Mouse (Mus musculus) Muller cell, postnatal 12 days (primary cell): ENCODE results near the gene Exoc4.
A peak's percentile ranks its signal among the peaks of the same experiment; 100 is the strongest.

ENCODE experiments used
- DNase-seq: peaks from one replicate; pipeline ENCODE4 v3.0.0-alpha.2; 2015; ENCODE audit errors: inconsistent ontology term

The Exoc4 gene

DNA sequence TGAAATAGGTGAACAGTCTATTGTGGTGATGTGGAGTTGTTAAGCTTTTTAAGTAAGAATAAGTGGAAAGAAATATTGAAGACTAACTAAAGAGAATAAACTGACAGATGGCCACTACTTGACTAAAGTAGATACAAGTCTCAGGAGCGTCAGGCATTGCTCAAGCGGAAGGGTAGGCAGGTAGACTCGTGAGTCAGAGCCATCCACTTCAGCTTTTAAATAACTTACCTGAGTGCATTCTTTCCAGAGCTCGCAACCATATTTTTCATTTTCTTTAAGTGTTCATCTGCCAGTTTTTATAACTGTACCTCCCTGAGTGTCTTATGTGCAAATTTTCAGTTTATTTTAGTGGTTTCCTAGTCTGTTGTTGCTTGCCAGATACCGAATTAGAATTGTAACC is 219.6 kb downstream of the Exoc4 start:
- DNase-seq: no peak

DNA sequence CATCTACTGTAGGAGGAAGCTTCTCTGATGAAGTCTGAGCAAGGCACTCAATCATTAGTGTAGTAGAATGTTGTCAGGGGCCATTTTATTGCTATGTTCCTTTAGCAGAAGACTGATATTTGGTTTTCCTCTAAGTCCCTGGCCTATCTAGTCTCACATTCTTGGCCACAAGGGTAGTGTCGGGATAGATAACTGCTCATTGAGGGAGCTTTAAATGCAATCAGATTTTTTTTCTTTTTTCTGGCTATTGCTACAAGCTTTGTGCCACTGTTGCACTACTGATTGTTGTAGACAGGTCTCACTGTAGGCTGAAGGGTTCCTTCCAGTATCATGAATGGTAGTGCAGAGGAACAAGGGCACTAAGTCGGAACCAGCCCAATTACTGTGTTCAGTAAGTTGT is 227.2 kb downstream of the Exoc4 start:
- no peak for DNase-seq

DNA sequence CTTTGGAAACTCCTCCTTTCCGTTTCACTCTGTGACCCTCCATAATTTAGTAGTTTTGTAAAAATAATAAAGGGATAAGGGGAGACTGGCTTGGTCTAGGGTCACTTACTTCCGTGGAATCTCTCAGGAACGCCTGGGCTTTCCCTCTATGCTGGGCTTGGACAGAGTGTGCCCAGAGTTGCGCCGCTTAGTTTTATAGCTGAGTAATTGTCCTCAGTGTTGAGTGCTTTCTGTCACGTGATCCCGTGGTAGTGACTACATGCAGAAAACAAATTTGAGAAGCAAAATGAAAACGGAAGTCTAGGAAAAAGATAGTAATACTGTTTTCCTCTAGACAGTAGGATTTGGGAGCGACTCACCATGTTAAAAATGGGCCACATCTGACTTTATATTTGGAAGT is 235.7 kb downstream of the Exoc4 start:
- no peak for DNase-seq

DNA sequence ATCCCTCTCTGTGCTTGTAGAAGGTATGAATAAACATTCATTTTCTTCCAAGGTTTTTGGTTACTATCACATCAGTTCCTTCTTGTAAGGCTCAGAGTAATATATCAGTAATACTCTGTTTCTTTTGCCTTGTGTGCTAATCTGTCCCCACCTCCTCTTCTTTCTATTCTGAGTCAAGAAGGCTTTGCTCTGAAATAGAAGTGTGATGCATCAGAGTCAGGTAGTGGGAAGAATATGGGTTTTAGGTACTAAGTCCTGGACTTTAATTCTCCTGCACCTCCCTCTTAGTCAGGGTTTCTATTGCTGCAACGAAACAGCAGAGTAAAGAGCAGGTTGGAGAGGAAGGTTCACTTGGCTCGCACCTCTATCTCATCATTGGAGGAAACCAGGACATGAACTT is 240.9 kb downstream of the Exoc4 start:
- DNase-seq: no peak

DNA sequence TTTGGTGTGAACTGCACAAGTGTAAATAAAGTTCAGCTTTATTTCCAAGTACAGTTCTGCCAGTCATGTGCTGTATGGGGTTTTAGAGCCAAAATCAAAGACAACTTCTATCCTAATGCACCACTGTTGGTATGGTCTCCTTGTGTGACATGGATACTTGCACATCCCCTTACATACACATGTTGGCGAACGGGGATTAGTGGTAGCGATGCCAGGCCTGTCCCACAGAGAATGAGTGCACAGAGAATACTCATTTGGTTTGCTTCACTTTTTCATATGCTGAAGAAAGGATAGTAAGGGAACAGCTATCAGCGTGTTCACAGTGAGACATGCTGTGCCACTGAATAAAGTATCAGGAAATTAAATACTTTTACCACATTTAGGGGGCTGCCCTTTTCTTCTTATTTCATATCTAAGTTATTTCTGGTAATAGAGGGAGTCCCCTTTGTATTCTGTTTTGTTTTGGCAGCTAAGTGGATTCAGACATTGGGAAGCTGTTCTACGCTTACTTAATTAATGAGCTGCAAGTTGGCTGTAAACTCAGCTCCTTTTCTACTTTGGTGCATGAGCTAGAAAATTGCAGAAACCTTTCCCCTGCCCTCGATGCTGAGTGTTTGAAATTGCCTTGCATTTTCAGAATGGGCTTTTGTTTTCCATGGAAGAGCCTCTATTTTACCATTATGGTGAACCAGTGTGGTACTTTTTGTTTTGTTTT is 247.4 kb downstream of the Exoc4 start:
- DNase-seq: peak; percentile 58

GRCm38 (mm10) chr6:33497348-33497747 is 248.5 kb downstream of the Exoc4 start:
- peak; percentile 92 for DNase-seq

GRCm38 (mm10) chr6:33502388-33502787 is 253.5 kb downstream of the Exoc4 start:
- no peak for DNase-seq

DNA sequence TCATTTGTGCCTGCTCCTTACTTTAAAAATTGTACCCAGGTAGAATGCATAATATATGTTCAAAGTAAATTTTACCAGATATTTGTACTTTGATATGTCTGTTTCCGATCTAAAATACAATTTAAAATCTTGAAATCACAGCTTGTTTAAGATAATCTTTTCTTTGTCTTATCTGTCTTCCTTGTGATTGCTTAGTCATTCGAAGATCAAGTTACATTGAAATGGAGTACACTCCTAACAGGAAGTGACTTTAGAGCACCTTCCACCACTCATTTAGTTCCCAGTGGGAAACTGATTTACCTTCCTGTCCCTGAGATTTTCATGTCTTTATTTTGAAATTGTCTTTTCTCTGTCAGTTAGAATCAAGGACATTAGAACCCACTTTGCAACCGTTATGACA is 254.5 kb downstream of the Exoc4 start:
- no peak for DNase-seq

GRCm38 (mm10) chr6:33507134-33507533 is 258.2 kb downstream of the Exoc4 start:
- DNase-seq: no peak

- no peak for DNase-seq
These were observed 266.5 kb downstream of the Exoc4 start for GRCm38 (mm10) chr6:33515391-33515790.

DNA sequence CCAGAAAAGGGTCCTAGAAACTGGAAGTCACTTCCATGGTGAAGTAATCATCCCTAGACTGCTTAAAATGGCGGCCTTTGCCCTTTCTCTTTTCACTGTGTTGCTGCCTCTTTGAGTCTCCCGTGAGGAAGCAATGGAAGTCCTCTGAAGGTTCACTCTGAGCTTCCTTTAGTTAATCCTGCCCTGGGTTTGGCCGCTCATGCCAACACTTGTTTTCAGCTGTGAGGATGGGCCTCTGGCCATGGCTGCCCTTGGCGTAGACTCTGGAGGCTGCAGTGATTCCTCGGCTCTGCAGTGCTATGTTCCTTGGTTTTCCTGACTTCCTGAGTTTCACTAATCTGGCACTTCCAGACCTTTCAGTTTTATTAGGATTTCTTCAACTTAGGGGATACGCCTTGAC is 267.9 kb downstream of the Exoc4 start:
- DNase-seq: no peak

GRCm38 (mm10) chr6:33517890-33518410 is 269.1 kb downstream of the Exoc4 start:
- DNase-seq: no peak

GRCm38 (mm10) chr6:33525695-33526366 is 276.9 kb downstream of the Exoc4 start:
- DNase-seq: no peak

- DNase-seq: no peak
These were observed 291.5 kb downstream of the Exoc4 start for GRCm38 (mm10) chr6:33540356-33540755.

DNA sequence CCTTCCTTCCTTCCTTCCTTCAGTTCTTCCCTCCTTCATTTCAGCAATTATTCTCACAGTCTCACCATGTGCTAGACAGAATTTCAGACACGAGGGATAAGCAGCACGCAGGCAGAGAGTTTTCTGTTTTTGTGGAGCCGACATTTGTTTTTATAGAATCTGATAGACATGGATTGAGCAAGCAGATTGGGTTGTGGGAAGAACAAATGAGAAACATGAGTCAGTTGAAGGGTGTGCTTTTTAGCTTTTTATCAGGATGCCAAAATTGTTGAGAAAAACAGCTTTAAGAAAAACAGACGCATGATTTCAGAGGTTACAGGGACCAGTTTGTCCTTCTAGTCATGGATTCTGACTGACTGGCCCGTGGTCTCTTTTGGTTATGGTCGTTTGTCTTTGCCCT is 293.8 kb downstream of the Exoc4 start:
- no peak for DNase-seq

- DNase-seq: no peak
These were observed 303.0 kb downstream of the Exoc4 start for GRCm38 (mm10) chr6:33551934-33552333.

- DNase-seq: no peak
These were observed 312.0 kb downstream of the Exoc4 start for GRCm38 (mm10) chr6:33560925-33561324.

- DNase-seq: no peak
These were observed 313.0 kb downstream of the Exoc4 start for GRCm38 (mm10) chr6:33561911-33562310.

- no peak for DNase-seq
These were observed 327.1 kb downstream of the Exoc4 start for GRCm38 (mm10) chr6:33575947-33576346.

DNA sequence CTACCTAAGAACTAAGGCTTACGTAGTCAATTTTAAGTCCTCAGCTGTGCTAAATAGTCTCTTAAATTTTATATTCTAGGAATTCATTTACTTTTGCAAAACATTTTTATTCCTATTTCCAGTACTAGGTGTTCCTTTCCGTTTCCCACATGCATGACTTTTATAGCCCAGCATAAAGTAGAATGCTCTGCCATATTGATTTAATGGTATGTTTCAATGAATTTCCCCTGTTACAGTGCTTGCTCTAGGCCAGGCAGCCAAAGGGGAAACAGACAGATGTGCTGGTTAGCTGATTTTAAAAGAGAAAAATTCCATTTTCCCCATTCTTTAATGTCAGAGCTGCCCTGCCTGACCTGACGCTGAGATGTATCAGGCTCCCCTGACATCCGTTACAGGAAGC is 359.6 kb downstream of the Exoc4 start:
- DNase-seq: no peak

DNA sequence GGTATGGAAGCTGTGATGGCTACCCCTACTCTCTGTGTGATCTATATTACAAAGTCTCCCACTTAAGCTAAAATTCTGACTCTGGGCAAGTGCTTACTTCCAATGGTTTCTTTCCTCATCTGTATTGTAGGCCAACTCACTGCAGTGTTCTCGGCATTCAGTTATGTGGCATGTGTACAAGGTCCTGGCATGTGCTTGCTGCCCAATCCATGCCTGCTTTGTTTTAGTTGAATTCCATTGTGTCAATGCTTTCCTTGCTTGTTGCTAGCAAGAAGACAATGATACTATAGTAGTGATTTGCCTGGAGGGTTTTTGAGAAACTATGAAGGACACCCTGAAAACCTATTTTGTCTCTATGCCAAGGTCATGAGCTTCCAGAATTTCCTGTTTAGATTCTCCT is 365.1 kb downstream of the Exoc4 start:
- DNase-seq: peak; percentile 82

- DNase-seq: no peak
These were observed 369.7 kb downstream of the Exoc4 start for GRCm38 (mm10) chr6:33618590-33618989.

DNA sequence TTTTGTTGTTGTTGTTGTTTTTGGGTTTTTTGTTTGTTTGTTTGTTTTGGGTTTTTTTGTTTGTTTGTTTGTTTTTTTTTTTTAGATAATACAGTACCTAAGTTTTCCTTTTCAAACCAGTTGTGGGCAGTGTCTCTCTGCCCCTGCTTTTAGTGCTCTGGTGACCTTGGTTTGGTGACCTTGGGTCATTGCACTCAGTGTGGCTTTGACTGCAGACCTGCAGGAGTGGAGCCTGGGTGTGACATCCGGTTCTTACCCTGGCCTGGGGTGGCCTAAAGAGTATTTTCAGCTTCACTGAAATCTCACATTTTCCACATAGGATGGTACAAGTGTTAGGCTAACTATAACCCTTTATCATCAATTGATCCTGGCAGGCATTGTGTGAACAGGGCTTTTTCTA is 371.8 kb downstream of the Exoc4 start:
- no peak for DNase-seq
